Mouse (Mus musculus): ENCODE measurements at regions not wholly inside any gene's neighbourhood (a gene's known extent, or its start where the extent isn't known, plus 50 kb on each side); places are given as distances from the start of the nearest gene placed in this dataset.

DNA sequence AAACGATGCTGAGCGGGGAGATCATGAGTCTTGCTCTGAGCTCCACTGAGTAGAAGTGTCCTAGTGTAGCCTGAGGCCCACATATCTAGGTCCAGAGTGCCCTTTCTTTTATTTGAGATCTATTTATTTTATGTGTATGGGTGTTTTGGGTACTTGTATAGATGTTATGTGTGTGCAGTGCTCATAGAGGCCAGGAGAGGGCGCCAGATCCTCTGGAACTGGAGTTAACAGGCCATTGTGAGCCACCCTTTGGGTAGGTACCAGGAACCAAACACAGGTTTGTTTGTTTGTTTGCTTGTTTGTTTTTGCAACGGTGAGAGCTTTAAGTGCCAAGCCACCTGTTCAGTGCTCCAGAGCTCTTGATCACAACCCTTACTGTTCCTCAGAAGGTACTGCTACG, 378.5 kb upstream of the Kazn start:
- TF ChIP-seq POLR2A (IDR thresholded peaks at IDR 0.05; ENCODE audit: borderline replicate concordance, low read depth, low read length), result no peak
- no peak for TF ChIP-seq CTCF (IDR thresholded peaks at IDR 0.05; ENCODE audit: low read depth, low read length)
- H3K4me3 ChIP-seq (ENCODE audit: insufficient read depth, low read length), result no peak overlapping the region
- no peak overlapping the region for H3K27ac ChIP-seq (ENCODE audit: insufficient read depth, low read depth, low read length)
- no peaks in the 10 kb centered on the region for H3K4me1 ChIP-seq (ENCODE audit: control insufficient read depth, insufficient read depth, low read length)

DNA sequence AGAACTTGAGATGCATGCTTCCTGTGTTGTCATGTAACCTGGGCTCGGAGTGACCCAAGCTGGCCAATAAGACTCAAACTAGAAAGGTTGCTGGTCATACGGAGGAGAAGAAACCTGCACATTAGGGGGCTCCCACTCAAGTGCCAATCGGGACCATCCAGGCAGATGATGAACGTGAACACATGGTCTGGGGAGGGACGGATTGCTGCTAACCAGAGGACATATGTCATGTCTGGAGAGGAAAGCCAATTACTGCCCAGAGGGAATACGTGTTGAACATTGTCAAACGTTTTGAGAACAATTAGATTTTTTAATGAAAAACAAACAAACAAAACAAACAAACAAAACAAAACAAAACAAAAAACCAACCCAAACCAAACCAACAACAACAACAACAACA, 377.7 kb upstream of the Kazn start:
- Histone ChIP-seq H3K4me3 (ENCODE audit: insufficient read depth, low read length) (no peak overlapping the region), H3K27ac (ENCODE audit: insufficient read depth, low read depth, low read length) (no peak overlapping the region), H3K4me1 (ENCODE audit: control insufficient read depth, insufficient read depth, low read length) (no peaks in the 10 kb centered on the region)
- no peak for TF ChIP-seq POLR2A (IDR thresholded peaks at IDR 0.05; ENCODE audit: borderline replicate concordance, low read depth, low read length)
- TF ChIP-seq CTCF (IDR thresholded peaks at IDR 0.05; ENCODE audit: low read depth, low read length), result no peak

DNA sequence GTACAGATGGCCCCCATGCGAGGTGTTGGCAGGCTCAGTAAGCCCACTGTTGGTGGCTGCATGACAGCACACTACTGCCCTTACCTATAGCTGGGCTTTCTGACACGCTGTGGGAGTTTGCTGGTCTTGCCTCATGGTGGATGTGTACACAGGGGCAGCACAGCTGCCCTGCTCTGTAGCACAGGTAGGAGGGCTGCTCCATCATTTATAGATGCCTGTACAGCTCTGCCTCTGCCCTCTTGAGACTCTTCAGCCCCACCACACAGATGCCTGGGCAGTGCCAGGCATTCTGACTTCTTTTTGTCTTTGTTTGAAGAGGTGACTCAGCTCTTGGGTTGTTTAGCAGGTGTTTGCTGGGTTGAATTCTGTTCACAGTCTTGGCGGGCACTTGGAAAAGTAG, 365.9 kb upstream of the Kazn start:
- Histone ChIP-seq H3K4me1 (ENCODE audit: control insufficient read depth, insufficient read depth, low read length) (no peaks in the 10 kb centered on the region), H3K27ac (ENCODE audit: insufficient read depth, low read depth, low read length) (no peak overlapping the region), H3K4me3 (ENCODE audit: insufficient read depth, low read length) (no peak overlapping the region)
- no peak for TF ChIP-seq POLR2A (IDR thresholded peaks at IDR 0.05; ENCODE audit: borderline replicate concordance, low read depth, low read length)

DNA sequence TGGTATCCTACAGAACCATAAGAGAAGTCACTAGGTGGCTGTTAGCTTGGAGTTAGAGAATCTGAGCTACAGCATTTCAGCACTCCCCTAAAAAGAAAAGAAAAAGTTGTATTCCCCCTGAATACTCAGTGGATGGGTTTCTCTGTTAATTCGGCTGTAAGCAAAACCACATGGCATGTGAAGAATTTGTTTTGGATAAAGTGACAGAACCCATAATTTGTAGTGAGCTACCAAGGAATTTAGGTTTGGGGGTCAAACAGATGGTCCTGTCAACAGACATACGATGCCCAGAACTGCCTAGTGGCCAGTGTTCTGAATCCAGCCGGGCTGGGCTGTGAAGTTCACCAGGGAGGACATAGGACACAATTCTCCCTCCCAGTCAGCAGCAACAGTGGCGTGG, 358.0 kb upstream of the Kazn start:
- H3K4me1 ChIP-seq (ENCODE audit: control insufficient read depth, insufficient read depth, low read length), result no peaks in the 10 kb centered on the region
- no peak overlapping the region for H3K27ac ChIP-seq (ENCODE audit: insufficient read depth, low read depth, low read length)
- TF ChIP-seq CTCF (IDR thresholded peaks at IDR 0.05; ENCODE audit: low read depth, low read length) (no peak), POLR2A (IDR thresholded peaks at IDR 0.05; ENCODE audit: borderline replicate concordance, low read depth, low read length) (no peak)
- H3K4me3 ChIP-seq (ENCODE audit: insufficient read depth, low read length), result no peak overlapping the region

DNA sequence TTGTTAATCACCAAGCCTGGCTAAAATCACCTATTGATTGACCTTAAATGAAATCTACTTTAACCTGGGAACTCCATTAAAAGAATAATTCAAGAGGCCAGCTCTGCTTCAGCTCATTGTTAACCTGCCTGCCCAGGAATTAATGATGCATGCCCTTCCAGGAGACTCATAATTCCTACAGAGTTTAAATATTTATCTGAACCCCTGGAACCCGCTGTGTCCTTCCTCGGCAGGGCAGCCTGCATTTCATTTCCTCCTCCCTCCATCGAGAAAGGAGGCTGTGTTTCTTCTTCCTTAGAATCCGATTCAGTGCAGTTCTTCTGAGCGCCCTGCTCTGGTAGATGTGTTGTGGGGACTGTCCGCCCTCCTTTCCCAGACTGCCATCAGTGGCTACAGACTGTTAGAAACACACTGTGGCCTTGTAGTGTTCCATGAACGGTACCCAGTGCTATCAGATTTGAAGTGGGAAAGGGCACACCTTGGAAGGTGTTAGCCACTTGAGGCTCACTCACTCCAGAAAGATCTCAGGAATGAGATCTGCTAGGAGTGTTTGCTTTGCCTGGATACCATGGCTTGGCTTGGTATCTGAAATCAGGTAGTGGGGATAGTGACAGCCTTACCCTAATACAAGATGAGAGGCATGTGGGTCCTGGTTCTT, 350.0 kb upstream of the Kazn start:
- Histone ChIP-seq H3K4me1 (ENCODE audit: control insufficient read depth, insufficient read depth, low read length) (no peaks in the 10 kb centered on the region), H3K27ac (ENCODE audit: insufficient read depth, low read depth, low read length) (no peak overlapping the region), H3K4me3 (ENCODE audit: insufficient read depth, low read length) (no peak overlapping the region)
- no peak for TF ChIP-seq POLR2A (IDR thresholded peaks at IDR 0.05; ENCODE audit: borderline replicate concordance, low read depth, low read length)
- no peak for TF ChIP-seq CTCF (IDR thresholded peaks at IDR 0.05; ENCODE audit: low read depth, low read length)

DNA sequence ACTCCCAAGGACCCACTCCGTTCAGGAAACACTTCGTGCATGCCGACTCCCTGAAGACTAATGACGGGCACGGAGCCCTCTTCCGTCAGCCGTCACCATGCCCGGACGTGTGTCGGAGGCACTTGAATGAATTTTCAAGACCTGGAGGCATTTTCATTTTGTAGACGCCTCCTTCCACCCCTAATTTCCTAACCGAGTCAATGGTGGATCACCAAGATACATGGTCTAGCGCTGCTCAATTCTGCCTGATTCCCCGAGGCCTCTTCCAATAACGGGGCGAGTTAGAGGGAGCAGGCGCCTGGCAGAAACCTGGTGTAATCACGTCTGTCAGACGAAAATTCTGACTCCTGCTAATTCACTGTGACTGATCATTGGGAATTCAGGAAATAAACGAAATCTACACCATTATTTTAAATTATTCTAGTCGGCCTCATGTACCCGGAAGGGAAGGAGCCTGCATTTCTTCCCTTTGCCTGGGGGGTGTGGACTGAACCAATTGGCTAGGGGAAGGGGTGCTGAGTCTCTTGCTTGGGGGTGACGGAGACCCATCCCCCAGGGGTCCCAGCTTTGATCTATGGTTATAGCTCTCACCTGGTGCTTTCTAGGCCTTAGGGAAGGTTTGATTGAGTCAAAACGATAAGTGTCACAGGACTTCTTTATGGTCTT, 349.4 kb upstream of the Kazn start:
- Histone ChIP-seq H3K4me3 (ENCODE audit: insufficient read depth, low read length) (no peak overlapping the region), H3K4me1 (ENCODE audit: control insufficient read depth, insufficient read depth, low read length) (no peaks in the 10 kb centered on the region), H3K27ac (ENCODE audit: insufficient read depth, low read depth, low read length) (no peak overlapping the region)
- TF ChIP-seq POLR2A (IDR thresholded peaks at IDR 0.05; ENCODE audit: borderline replicate concordance, low read depth, low read length) (no peak), CTCF (IDR thresholded peaks at IDR 0.05; ENCODE audit: low read depth, low read length) (no peak)

DNA sequence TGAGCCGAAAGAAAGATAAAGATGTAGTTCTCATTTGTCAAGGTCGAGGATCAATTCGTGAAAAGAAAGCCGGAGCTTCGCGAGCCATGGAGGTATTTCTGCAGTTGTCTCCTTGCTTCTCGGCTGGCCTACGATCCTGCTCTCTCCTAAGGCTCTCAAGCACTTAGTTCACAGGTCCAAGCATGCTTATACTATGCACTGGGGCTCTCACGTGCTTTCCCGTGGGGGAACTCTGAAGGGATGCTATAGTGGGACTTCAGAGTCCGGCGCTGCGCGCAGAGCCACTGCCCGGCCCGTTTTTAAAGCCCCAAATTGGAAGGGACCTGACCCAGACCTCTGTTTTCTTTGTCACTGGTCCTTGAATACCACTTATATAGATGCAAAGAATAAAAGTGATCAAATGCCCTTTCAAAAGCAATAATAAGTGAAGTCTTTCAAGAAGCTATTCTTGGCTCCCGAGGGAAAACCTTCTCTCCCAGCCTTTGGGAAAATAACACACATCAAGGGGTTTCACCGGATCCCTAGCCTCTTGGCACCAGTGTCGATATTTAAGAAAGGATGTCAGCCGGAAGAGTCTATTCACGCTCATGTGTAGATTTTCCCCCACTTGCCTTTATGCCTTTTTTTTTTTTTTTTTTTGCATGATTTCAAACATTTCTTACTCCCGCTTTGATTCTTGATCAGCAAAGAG, 348.3 kb upstream of the Kazn start:
- Histone ChIP-seq H3K4me1 (ENCODE audit: control insufficient read depth, insufficient read depth, low read length) (no peaks in the 10 kb centered on the region), H3K4me3 (ENCODE audit: insufficient read depth, low read length) (no peak overlapping the region), H3K27ac (ENCODE audit: insufficient read depth, low read depth, low read length) (no peak overlapping the region)
- TF ChIP-seq POLR2A (IDR thresholded peaks at IDR 0.05; ENCODE audit: borderline replicate concordance, low read depth, low read length) (no peak), CTCF (IDR thresholded peaks at IDR 0.05; ENCODE audit: low read depth, low read length) (no peak)

DNA sequence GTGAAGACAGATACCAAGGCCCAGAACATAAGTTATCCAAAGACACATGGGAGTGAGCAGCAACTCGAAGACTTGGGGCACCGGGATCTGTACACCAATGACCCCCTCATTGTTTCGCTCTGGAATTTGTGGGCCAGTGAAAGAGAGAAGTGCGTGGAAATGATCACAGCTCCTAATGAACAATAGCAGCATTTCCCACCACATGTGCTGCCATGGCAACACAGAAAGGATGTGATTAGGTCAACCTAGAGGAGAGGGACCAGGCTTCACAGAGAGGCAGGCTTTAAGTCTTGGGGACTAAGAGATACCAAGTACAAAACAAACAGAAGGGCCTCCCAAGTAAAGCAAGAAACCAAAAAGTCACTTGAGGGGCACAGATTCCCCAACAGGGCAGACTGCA, 339.3 kb upstream of the Kazn start:
- Histone ChIP-seq H3K27ac (ENCODE audit: insufficient read depth, low read depth, low read length) (no peak overlapping the region), H3K4me1 (ENCODE audit: control insufficient read depth, insufficient read depth, low read length) (no peaks in the 10 kb centered on the region), H3K4me3 (ENCODE audit: insufficient read depth, low read length) (no peak overlapping the region)
- TF ChIP-seq POLR2A (IDR thresholded peaks at IDR 0.05; ENCODE audit: borderline replicate concordance, low read depth, low read length) (no peak), CTCF (IDR thresholded peaks at IDR 0.05; ENCODE audit: low read depth, low read length) (no peak)

DNA sequence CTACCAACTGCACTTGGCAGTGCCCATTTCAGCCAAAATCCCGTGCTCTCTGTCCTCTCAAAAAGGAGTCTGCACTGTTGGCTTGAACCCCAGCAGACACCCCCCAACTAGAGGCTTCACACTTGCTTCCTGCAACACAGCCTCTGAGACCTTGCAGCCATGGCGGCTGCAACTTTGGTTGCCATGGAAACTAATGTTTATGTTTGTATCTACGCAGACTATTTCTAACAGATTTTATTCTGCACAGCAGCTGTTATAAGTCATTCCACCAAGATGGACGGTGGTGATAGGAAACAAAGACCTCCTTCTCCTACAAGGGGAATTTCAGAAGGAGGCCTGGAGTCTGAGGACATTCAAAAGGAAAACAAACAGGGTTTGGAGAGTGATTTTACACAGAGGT, 338.3 kb upstream of the Kazn start:
- TF ChIP-seq POLR2A (IDR thresholded peaks at IDR 0.05; ENCODE audit: borderline replicate concordance, low read depth, low read length) (no peak), CTCF (IDR thresholded peaks at IDR 0.05; ENCODE audit: low read depth, low read length) (no peak)

DNA sequence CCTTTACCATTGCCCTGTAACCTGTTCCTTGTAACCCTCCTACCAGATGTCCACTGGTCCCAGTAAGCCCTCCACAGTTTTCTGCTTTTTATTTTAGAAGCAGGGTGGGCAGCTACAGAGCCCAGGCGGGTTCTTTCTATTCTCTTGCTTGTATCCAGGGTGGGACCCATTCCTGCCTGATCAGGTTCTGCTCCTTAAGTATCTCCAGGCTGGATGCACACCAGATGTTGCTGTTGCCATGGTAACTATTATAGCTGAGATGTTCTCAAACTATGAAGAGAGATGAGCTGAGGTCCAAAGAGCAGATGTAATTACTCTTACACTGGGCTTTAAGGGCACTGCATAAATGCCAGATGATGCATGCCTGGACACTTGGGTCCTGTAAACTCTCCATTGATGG, 335.3 kb upstream of the Kazn start:
- Histone ChIP-seq H3K27ac (ENCODE audit: insufficient read depth, low read depth, low read length) (no peak overlapping the region), H3K4me3 (ENCODE audit: insufficient read depth, low read length) (no peak overlapping the region), H3K4me1 (ENCODE audit: control insufficient read depth, insufficient read depth, low read length) (no peaks in the 10 kb centered on the region)
- TF ChIP-seq POLR2A (IDR thresholded peaks at IDR 0.05; ENCODE audit: borderline replicate concordance, low read depth, low read length), result no peak
- no peak for TF ChIP-seq CTCF (IDR thresholded peaks at IDR 0.05; ENCODE audit: low read depth, low read length)

More for the DNA sequence above, 338.3 kb upstream of the Kazn start:
- H3K4me1 ChIP-seq (ENCODE audit: control insufficient read depth, insufficient read depth, low read length), result no peaks in the 10 kb centered on the region
- no peak overlapping the region for H3K4me3 ChIP-seq (ENCODE audit: insufficient read depth, low read length)
- no peak overlapping the region for H3K27ac ChIP-seq (ENCODE audit: insufficient read depth, low read depth, low read length)
